Mouse (Mus musculus): ENCODE measurements around the gene Cluh. TPM values are rescaled to one million over a fixed set of nuclear protein-coding genes. Genes with fewer than 3 reads are reported as not detected.

Cluh gene
- 10 to 100 TPM; 69.0 to 71.1 TPM for total RNA-seq (2021)
- long read RNA-seq, experiment 1, full-length matches to known transcripts: 17 of 58 reads
- long read RNA-seq, experiment 1, partial matches to known transcripts: 28 of 58 reads
- long read RNA-seq, experiment 1, other reads (novel, unspliced or antisense): 13 of 58 reads
- long read RNA-seq, experiment 2, full-length matches to known transcripts: 6 of 41 reads
- long read RNA-seq, experiment 2, partial matches to known transcripts: 31 of 41 reads
- long read RNA-seq, experiment 2, other reads (novel, unspliced or antisense): 4 of 41 reads

- peak; percentile 99 for DNase-seq (ENCODE audit: low spot score in 2 of 2)
Measured at GRCm38 (mm10) chr11:74649095-74649646, at the start of gene Cluh. Gene Cluh (plus strand): TSS chr11:74649495.

GRCm38 (mm10) chr11:74602286-74602685 lies 47.0 kb upstream of the Cluh start:
- no peak for DNase-seq (ENCODE audit: low spot score in 2 of 2)

- DNase-seq (ENCODE audit: low spot score in 2 of 2): no peak
Measured at GRCm38 (mm10) chr11:74610068-74610467, 39.2 kb upstream of the Cluh start.

- DNase-seq (ENCODE audit: low spot score in 2 of 2): peak; percentile 23 to 53
Measured at GRCm38 (mm10) chr11:74610545-74611176, 38.6 kb upstream of the Cluh start, which contains the start of gene Rap1gap2. Gene Rap1gap2 (minus strand): TSS chr11:74610915.

- no peak for DNase-seq (ENCODE audit: low spot score in 2 of 2)
Measured at GRCm38 (mm10) chr11:74611437-74611836, 37.9 kb upstream of the Cluh start.

- DNase-seq (ENCODE audit: low spot score in 2 of 2): no peak
Measured at GRCm38 (mm10) chr11:74613428-74613827, 35.9 kb upstream of the Cluh start.

GRCm38 (mm10) chr11:74615571-74615970 lies 33.7 kb upstream of the Cluh start:
- DNase-seq (ENCODE audit: low spot score in 2 of 2): no peak

- DNase-seq (ENCODE audit: low spot score in 2 of 2): peak; percentile 55 to 66
Measured at GRCm38 (mm10) chr11:74619201-74619955, 29.9 kb upstream of the Cluh start, which contains the start of gene Ccdc92b. Gene Ccdc92b (plus strand): TSS chr11:74619605.

- no peak for DNase-seq (ENCODE audit: low spot score in 2 of 2)
Measured at GRCm38 (mm10) chr11:74619956-74620300, 29.4 kb upstream of the Cluh start.

- no peak for DNase-seq (ENCODE audit: low spot score in 2 of 2)
Measured at GRCm38 (mm10) chr11:74621974-74622669, 27.2 kb upstream of the Cluh start.

- DNase-seq (ENCODE audit: low spot score in 2 of 2): no peak
Measured at GRCm38 (mm10) chr11:74623693-74624092, 25.6 kb upstream of the Cluh start.

- DNase-seq (ENCODE audit: low spot score in 2 of 2): no peak
Measured at GRCm38 (mm10) chr11:74625333-74625732, 24.0 kb upstream of the Cluh start.

GRCm38 (mm10) chr11:74627481-74627880 lies 21.8 kb upstream of the Cluh start:
- DNase-seq (ENCODE audit: low spot score in 2 of 2): no peak

- DNase-seq (ENCODE audit: low spot score in 2 of 2): no peak
Measured at GRCm38 (mm10) chr11:74631880-74632789, 17.2 kb upstream of the Cluh start.

- peak; percentile 61 to 77 for DNase-seq (ENCODE audit: low spot score in 2 of 2)
Measured at GRCm38 (mm10) chr11:74634490-74635275, 14.6 kb upstream of the Cluh start.

- DNase-seq (ENCODE audit: low spot score in 2 of 2): no peak
Measured at GRCm38 (mm10) chr11:74637486-74637885, 11.8 kb upstream of the Cluh start.

GRCm38 (mm10) chr11:74637971-74638790 lies 11.1 kb upstream of the Cluh start:
- peak; percentile 67 to 83 for DNase-seq (ENCODE audit: low spot score in 2 of 2)

- DNase-seq (ENCODE audit: low spot score in 2 of 2): no peak
Measured at GRCm38 (mm10) chr11:74638791-74639411, 10.4 kb upstream of the Cluh start.

Measured in left cerebral cortex, adult 18-20 months (tissue).